Mouse (Mus musculus) liver, postnatal 0 days (tissue): ENCODE measurements around the gene Cdk17.

Experiments
- CTCF ChIP-seq: sonication (generic); IDR thresholded peaks from 2 replicates; pipeline ENCODE4 v1.5.1; 2016; ENCODE audit warnings: antibody characterized with exemption, low read depth
- EP300 ChIP-seq: IDR thresholded peaks from 2 replicates; pipeline ENCODE4 v1.6.1; 2016; ENCODE audit warnings: antibody characterized with exemption, low read depth, mild to moderate bottlenecking

DNA sequence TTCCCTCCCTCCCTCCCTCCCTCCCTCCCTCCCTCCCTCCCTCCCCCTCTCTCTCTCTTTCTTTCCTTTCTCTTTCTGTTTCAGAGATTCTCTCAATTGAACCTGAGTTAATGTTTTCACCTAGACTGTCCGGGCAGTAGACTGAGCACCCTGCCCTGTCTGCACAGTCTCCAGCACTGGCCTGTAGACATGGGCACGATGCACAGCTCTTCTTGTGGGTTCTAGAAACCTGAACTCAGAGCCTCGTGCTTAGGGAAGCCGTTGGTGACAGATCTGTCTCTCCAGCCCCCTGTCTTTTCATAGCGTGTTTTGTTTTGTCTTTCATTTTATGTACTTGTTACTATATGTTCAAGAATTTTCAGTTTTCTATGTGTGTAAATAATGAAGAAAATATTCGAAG is 6.6 kb downstream of the Cdk17 start:
- TF ChIP-seq CTCF (no peak), EP300 (no peak)
